Mouse (Mus musculus): ENCODE measurements around the gene Atrnl1.
"Not testable (repeated sequence)": the region's sequence is repeated elsewhere in the genome, so short reads cannot be mapped to it uniquely, and the experiment has no call there.

Gene Atrnl1

DNA sequence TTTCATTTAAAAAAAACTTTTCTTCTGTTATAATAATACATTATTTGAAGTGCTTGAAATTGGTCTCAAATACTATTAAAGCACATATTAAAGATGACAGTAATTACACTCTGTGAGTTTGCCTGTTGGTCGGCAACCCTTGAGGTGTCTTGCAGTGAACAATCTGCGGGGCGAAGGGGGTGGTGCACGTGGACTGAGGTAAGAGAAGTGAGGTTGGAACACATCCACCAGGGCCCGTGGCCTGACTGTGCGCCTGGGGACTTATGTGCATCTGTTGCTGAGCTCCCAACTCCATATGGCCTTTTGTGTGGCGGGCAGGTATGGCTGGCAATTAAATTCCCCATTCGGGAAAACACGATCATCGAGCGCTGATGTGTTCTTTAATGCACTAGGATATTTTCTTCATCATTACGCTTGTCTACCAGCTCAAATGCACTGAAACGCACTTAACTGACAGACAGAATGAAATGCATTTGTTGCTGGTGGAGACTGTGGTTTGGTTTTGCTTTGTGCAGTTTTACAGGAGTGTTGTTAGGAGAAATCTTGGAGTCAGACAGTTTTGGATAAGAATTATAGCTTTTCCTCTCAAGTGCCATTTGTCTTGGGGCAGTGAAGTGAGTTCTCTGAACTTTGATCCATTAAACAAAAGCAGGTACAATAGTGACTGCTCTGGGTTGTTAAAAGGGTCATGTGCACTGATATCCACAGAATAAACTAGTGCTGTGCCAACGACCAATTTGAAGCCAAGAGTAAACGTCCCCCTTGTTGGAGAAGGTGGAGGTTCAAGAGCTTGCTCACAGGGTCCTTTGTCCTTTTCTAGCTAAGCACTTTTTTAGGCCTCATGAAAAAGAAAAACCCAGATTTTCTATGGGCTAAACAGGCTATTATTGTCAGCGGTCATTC lies 351.2 kb downstream of the Atrnl1 start:
- DNase-seq (ENCODE audit: low spot score in 2 of 2): no peak

GRCm38 (mm10) chr19:57963874-57964273 lies 353.0 kb downstream of the Atrnl1 start:
- DNase-seq (ENCODE audit: low spot score in 2 of 2): no peak

DNA sequence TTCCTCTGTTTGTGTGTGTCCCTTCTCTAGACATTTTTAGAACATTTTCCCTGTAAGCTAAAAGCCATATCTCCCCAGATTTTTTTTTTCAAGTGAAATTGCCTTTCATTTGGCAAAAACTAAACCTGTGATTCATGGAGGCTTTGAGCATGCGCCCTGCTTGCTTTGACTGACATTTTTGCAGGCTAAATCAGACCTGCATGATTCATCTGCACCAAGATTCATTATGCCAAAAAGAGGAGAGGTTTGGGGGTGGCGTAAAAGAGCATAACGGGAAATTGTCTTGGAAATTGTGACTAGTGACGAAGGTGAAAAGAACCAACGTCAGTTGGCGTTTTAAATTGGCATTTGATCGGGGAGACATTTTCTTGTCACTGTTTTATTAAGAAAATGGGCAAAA lies 358.9 kb downstream of the Atrnl1 start:
- no peak for DNase-seq (ENCODE audit: low spot score in 2 of 2)

DNA sequence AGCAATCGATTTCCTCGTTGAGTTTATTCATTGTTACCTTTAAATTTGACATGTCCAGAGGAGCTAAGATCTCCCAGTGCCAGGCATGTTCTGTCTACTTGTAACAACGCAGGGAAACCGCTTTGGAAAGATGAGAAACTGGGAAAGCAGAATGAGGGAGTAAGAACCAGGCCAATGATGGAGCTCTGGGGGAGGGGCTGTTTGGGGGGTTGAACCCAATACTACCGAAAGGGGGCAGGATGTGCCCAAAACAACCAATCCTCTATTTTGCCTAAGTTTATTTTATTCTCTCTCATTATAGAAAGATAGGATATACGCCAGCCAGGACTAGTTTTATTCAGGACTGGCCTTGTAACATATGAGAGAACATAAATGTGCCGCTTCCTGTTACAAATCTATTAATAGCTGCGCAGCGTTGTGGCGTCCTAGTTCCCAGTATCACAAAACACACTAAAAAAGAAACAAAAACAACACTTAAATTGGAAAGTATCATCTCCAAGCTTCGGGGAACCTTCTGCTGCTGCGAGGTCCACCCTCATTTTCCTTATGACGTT lies 359.6 kb downstream of the Atrnl1 start:
- no peak for DNase-seq (ENCODE audit: low spot score in 2 of 2)

GRCm38 (mm10) chr19:57975201-57975600 lies 364.4 kb downstream of the Atrnl1 start:
- no peak for DNase-seq (ENCODE audit: low spot score in 2 of 2)

GRCm38 (mm10) chr19:57985918-57986900 lies 375.4 kb downstream of the Atrnl1 start:
- no peak for DNase-seq (ENCODE audit: low spot score in 2 of 2)

- no peak for DNase-seq (ENCODE audit: low spot score in 2 of 2)
Observed at GRCm38 (mm10) chr19:57987696-57988393, 377.0 kb downstream of the Atrnl1 start.

- DNase-seq (ENCODE audit: low spot score in 2 of 2): no peak
Observed at GRCm38 (mm10) chr19:57988559-57989093, 377.8 kb downstream of the Atrnl1 start.

DNA sequence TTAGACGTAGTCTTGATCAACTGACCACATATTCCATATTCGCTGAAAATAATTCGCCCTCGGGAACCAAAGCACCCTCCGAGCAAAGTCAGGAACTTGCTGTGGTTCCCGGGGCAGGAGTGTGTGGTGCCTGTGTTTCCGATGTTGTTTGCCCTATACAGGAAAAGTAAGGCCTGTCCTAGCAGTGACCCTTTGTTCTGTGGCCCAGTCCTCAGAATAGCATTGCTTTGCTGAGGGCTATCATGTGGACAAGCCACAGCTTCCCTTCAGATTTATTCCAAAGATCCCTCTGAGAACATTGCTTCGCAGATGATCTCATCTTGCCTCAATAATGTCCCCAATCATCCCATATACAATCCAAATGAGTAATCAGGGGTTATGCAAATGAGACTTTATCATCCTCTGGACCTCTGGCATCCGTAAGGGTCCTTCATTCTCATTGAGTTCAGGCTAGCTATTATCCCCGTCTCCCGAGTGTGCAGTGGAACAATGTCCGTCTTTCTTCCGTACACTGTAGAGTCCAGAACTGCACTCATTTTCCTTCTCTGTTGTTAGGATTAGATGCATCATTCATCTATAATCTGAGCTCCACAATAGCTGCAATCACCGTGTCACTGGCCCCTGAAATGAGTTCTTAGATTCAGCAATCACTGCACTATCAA lies 380.4 kb downstream of the Atrnl1 start:
- DNase-seq (ENCODE audit: low spot score in 2 of 2): no peak

DNA sequence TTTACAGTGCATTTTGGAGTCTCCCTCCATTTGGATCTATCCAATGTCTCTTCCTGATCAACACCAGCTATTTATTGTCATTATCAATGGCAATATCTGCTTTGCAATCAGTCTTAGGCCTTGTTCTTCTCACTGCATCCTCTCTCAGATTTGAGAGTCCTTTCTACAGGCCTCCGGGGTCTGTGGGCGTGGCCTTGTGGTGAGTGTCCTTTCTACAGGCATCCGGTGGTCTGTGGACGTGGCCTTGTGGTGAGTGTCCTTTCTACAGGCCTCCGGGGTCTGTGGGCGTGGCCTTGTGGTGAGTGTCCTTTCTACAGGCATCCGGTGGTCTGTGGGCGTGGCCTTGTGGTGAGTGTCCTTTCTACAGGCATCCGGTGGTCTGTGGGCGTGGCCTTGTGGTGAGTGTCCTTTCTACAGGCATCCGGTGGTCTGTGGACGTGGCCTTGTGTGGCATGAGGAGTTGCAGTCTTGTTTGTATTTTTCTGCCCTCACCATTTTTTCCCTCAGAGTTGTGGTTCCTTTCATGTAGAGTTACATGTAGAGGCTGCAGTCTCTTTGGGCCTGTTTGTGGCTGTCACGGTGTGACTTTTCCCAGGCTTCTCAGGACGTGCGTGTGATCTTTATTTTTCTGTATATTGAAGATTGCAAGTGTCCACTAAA lies 383.5 kb downstream of the Atrnl1 start:
- not testable (repeated sequence) for DNase-seq (ENCODE audit: low spot score in 2 of 2)

GRCm38 (mm10) chr19:57995015-57995414 lies 384.2 kb downstream of the Atrnl1 start:
- no peak for DNase-seq (ENCODE audit: low spot score in 2 of 2)

DNA sequence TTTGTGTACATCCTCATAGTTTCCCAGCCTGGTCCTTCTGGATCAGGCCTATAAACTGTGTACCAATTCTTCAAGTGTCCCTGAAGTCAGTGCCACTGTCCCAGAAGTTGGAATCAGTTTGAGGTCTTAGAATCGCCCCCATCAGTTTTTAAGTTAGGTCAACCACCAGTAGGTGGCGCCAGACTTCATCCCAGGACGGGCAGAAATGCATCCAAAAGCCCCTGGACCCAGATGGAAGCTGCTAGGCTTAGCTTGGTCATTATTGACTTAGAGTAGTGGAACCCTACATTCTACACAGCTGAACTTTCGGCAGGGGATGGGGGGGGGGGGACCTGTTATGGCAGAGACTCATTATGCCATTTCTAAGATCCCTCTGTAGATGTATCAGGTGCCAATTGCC lies 387.1 kb downstream of the Atrnl1 start:
- peak; percentile 25 to 71 for DNase-seq (ENCODE audit: low spot score in 2 of 2)

DNA sequence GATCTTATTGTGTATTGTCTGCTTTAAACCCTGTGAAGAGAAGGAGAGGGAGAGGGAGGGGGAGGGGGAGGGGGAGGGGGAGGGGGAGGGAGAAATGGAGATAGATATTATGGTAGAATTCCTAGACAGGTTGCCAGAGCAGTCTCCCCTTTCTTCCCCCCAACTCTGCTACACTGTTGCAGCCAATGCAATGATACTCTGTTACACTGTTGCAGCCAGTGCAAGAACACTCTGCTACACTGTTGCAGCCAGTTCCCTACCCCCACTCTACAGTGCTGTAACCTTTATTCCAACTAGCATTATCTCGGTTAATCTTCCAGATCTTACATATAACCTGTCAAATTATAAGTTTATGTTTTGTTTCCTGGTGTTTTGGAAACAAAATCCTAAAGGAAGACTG lies 400.8 kb downstream of the Atrnl1 start:
- DNase-seq (ENCODE audit: low spot score in 2 of 2): no peak

- DNase-seq (ENCODE audit: low spot score in 2 of 2): no peak
Observed at GRCm38 (mm10) chr19:58015741-58016140, 404.9 kb downstream of the Atrnl1 start.

GRCm38 (mm10) chr19:58016561-58017453 lies 406.0 kb downstream of the Atrnl1 start:
- DNase-seq (ENCODE audit: low spot score in 2 of 2): no peak

DNA sequence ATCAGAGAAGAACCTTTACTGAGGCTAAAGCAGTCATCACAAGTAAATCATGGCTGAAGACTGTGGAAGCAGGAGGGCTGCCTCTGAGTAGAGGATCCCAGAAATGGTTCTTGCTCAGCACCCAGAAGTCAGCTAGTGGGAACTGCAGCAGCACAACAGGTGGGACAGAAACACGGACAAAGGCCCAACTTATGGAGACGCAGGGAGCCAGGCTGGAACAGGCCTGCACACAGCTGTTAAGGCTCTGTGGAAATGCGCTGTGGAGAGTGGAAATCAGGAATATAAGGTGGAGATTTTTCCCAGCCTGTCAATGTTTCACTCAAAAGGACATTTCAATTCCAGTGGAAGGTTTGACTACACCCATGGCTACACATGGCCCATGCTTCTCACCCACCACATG lies 406.6 kb downstream of the Atrnl1 start:
- DNase-seq (ENCODE audit: low spot score in 2 of 2): no peak

DNA sequence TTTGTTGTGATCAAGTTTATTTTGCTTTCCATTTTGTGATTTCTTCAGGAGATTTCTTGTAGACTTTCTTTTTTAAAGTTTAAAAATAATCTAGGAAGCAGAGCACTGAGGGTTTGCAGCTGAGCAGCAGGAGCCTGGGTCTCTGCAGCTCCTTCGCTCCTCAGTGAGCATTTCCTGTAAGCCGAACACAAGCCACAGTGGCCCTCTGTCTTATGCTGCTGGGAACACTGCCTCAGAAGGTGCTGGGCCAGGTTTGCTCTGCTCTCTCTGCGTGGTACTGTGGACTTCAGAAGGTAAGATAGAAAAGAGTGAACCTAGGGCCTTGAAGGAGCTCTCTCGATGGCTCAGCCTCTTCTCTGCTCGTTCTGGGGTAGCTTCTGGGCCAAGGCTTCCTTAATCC lies 407.9 kb downstream of the Atrnl1 start:
- no peak for DNase-seq (ENCODE audit: low spot score in 2 of 2)

- no peak for DNase-seq (ENCODE audit: low spot score in 2 of 2)
Observed at GRCm38 (mm10) chr19:58021514-58022284, 410.9 kb downstream of the Atrnl1 start.
